Mouse (Mus musculus) thymus, postnatal 25 days (tissue): ENCODE measurements around the gene Tbx1.

Experiments used
- DNase-seq: peaks from one replicate; pipeline ENCODE4 v3.0.0; 2022

Gene Tbx1

GRCm38 (mm10) chr16:18586906-18587546 is 3.4 kb downstream of the Tbx1 start:
- no peak for DNase-seq

- DNase-seq = no peak
These were observed 4.2 kb downstream of the Tbx1 start for GRCm38 (mm10) chr16:18586076-18586905.

GRCm38 (mm10) chr16:18585676-18586075 is 4.8 kb downstream of the Tbx1 start:
- no peak for DNase-seq

- DNase-seq = no peak
These were observed 5.5 kb downstream of the Tbx1 start for GRCm38 (mm10) chr16:18584901-18585510.

- no peak for DNase-seq
These were observed 6.7 kb downstream of the Tbx1 start for GRCm38 (mm10) chr16:18583673-18584357.

GRCm38 (mm10) chr16:18583169-18583568 is 7.3 kb downstream of the Tbx1 start:
- no peak for DNase-seq

- DNase-seq = no peak
These were observed 7.9 kb downstream of the Tbx1 start for GRCm38 (mm10) chr16:18582426-18583148.

- DNase-seq = no peak
These were observed 8.8 kb downstream of the Tbx1 start for GRCm38 (mm10) chr16:18581623-18582205.

GRCm38 (mm10) chr16:18581050-18581622 is 9.3 kb downstream of the Tbx1 start:
- DNase-seq = no peak

- no peak for DNase-seq
These were observed 10.1 kb downstream of the Tbx1 start for GRCm38 (mm10) chr16:18580389-18580788.

- no peak for DNase-seq
These were observed 12.8 kb downstream of the Tbx1 start for GRCm38 (mm10) chr16:18577599-18578160.

- no peak for DNase-seq
These were observed 13.4 kb downstream of the Tbx1 start for GRCm38 (mm10) chr16:18577071-18577470.

GRCm38 (mm10) chr16:18574196-18574595 is 16.3 kb downstream of the Tbx1 start:
- DNase-seq = no peak

GRCm38 (mm10) chr16:18568599-18568998 is 21.9 kb downstream of the Tbx1 start:
- DNase-seq = no peak

- DNase-seq = no peak
These were observed 26.0 kb downstream of the Tbx1 start for GRCm38 (mm10) chr16:18564472-18564871.

GRCm38 (mm10) chr16:18556461-18556860 is 34.0 kb downstream of the Tbx1 start:
- DNase-seq = peak; percentile 42

- DNase-seq = no peak
These were observed 35.1 kb downstream of the Tbx1 start for GRCm38 (mm10) chr16:18555235-18555935.

GRCm38 (mm10) chr16:18554721-18555120 is 35.8 kb downstream of the Tbx1 start:
- DNase-seq = peak; percentile 9

GRCm38 (mm10) chr16:18552106-18552710 is 38.3 kb downstream of the Tbx1 start:
- DNase-seq = no peak

- no peak for DNase-seq
These were observed 38.9 kb downstream of the Tbx1 start for GRCm38 (mm10) chr16:18551604-18552003.
